Mouse (Mus musculus) limb, embryonic 10.5 days (tissue): ENCODE measurements around the gene Ddah1. TPM values are rescaled to one million over a fixed set of nuclear protein-coding genes. Genes with fewer than 3 reads are reported as not detected.

Experiments
- DNase-seq: peaks from one replicate; pipeline ENCODE4 v3.0.0-alpha.2; 2017; ENCODE audit warnings: low spot score
- H3K27ac ChIP-seq: fragments of 300-500 bp; sonication (generic); 2 replicates; pipeline ENCODE4 v1.5.1; 2016; ENCODE audit warnings: mild to moderate bottlenecking
- H3K27me3 ChIP-seq: fragments of 300-500 bp; sonication (generic); 2 replicates; pipeline ENCODE4 v1.6.1; 2016; ENCODE audit warnings: low read depth, mild to moderate bottlenecking; ENCODE audit not compliant: poor library complexity, severe bottlenecking
- H3K36me3 ChIP-seq: fragments of 300-500 bp; sonication (generic); 2 replicates; pipeline ENCODE4 v1.6.1; 2016; ENCODE audit warnings: mild to moderate bottlenecking, moderate library complexity
- H3K4me1 ChIP-seq: fragments of 300-500 bp; sonication (generic); 2 replicates; pipeline ENCODE4 v1.6.1; 2016
- H3K4me3 ChIP-seq: fragments of 300-500 bp; sonication (generic); 2 replicates; pipeline ENCODE4 v1.5.1; 2016; ENCODE audit warnings: mild to moderate bottlenecking, moderate library complexity
- H3K9me3 ChIP-seq: fragments of 300-500 bp; sonication (generic); replicated peaks from 2 replicates; pipeline ENCODE4 v1.6.1; 2016; ENCODE audit warnings: mild to moderate bottlenecking
- WGBS: fragments of 180-500 bp; shearing (Covaris S2); methylation state at CpG from one replicate; pipeline ENCODE4 v1.1.7; 2016; 5-methylcytosine and 5-hydroxymethylcytosine counted together
- polyA plus RNA-seq: library from polyadenylated mRNA; unstranded; fragments of >200 nt; fragmentation: Nextera tagmentation; extraction: Ambion mirVana; gene quantifications from 2 replicates; pipeline ENCODE4 v1.2.1, GENCODE M21; 2016

Gene Ddah1
- polyA plus RNA-seq, 1 experiment from 2014 or later = 14.2 TPM

GRCm38 (mm10) chr3:145938405-145939349, 180.2 kb downstream of the Ddah1 start:
- peak overlapping the region; percentile 97 for H3K4me3 ChIP-seq
- WGBS = 24% methylated on average over 44 of the region's 50 CpGs
- H3K9me3 ChIP-seq = no peaks in the 10 kb centered on the region
- no peak for DNase-seq
- peaks cover 21% of the 10 kb centered on the region for H3K4me1 ChIP-seq
- no peaks in the 10 kb centered on the region for H3K27me3 ChIP-seq
- peaks cover 48% of the 10 kb centered on the region for H3K36me3 ChIP-seq
- H3K27ac ChIP-seq = peak overlapping the region; percentile 87

DNA sequence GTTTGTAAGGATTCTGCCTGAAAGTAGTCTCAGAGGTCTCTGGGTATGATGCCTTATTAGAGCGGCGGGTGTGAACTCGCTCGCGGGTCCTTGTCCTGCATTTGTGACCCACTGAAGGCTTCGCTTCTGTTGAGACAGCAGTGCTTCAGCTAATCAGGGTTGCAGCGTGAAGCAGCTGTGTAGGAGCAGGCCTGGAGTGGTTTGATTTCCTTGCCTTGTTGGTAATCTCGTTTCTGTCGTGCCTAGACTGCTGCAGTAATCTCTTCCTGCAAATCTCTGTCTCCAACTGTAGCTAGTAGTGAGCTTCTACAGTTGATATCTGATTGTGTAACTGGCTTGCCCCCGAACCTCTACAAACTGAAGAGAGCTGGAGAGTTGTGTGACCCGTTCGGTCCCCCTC, 180.9 kb downstream of the Ddah1 start:
- H3K4me3 ChIP-seq = peak overlapping the region; percentile 97
- DNase-seq = no peak
- no peaks in the 10 kb centered on the region for H3K9me3 ChIP-seq
- H3K27ac ChIP-seq = no peak overlapping the region
- WGBS = 90% methylated on average over 12 of the region's 12 CpGs
- H3K4me1 ChIP-seq = peaks cover 21% of the 10 kb centered on the region
- peaks cover 51% of the 10 kb centered on the region for H3K36me3 ChIP-seq
- H3K27me3 ChIP-seq = no peaks in the 10 kb centered on the region

DNA sequence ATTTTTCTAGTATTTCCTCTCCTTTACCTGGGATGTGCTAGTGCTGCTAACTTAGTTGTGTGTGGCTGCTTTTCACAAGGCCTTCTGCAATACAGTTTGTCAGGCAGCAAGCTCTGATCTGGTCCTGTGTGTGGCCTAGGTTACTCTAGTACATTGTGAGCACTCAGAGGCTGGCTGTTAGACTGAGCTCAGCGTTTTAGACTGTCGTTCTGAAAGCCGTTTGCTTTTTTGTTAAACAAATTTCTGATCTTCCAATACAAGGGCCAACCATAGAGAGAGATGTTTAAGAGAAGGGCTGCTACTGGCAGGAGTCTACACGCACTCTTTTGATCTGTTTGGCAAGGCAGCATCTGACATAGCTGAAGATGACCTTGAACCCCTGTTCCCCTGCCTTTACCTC, 181.5 kb downstream of the Ddah1 start:
- H3K27ac ChIP-seq = no peak overlapping the region
- H3K36me3 ChIP-seq = peaks cover 53% of the 10 kb centered on the region
- no peaks in the 10 kb centered on the region for H3K9me3 ChIP-seq
- WGBS = 92% methylated on average over 4 of the region's 4 CpGs
- H3K27me3 ChIP-seq = no peaks in the 10 kb centered on the region
- no peak overlapping the region for H3K4me3 ChIP-seq
- DNase-seq = no peak
- peaks cover 21% of the 10 kb centered on the region for H3K4me1 ChIP-seq

GRCm38 (mm10) chr3:145941971-145942370, 183.5 kb downstream of the Ddah1 start:
- Histone ChIP-seq H3K4me1 (peaks cover 29% of the 10 kb centered on the region), H3K27ac (no peak overlapping the region), H3K27me3 (no peaks in the 10 kb centered on the region), H3K36me3 (peaks cover 59% of the 10 kb centered on the region), H3K9me3 (no peaks in the 10 kb centered on the region), H3K4me3 (no peak overlapping the region)
- DNase-seq = peak; percentile 74
- 18% methylated on average over 3 of the region's 3 CpGs for WGBS

Other genes starting within 250 kb of the Ddah1 start
- gene Znhit6, start 182.5 kb upstream of the Ddah1 start, polyA plus RNA-seq = 43.9 and 44.0 TPM in 2 replicates
- 27.0 and 33.3 TPM in 2 replicates for gene Ccn1, start 108.7 kb upstream of the Ddah1 start, polyA plus RNA-seq
- 44.0 and 45.5 TPM in 2 replicates for gene Bcl10, start 164.1 kb downstream of the Ddah1 start, polyA plus RNA-seq
- gene 2410004B18Rik, start 179.3 kb downstream of the Ddah1 start, polyA plus RNA-seq = 50.1 and 52.4 TPM in 2 replicates
- 1.2 and 1.3 TPM in 2 replicates for gene Syde2, start 229.2 kb downstream of the Ddah1 start, polyA plus RNA-seq